Mouse (Mus musculus) erythroblast, embryonic 14.5 days (primary cell): ENCODE measurements around the gene Erbb3.

Experiments
- GATA1 ChIP-seq: IDR thresholded peaks from 2 replicates; pipeline ENCODE4 v1.6.1; 2012; ENCODE audit warnings: low read length, inconsistent platforms, mixed read lengths
- TAL1 ChIP-seq: IDR thresholded peaks from 3 replicates; pipeline ENCODE4 v1.6.1; 2012; ENCODE audit warnings: low read length, inconsistent platforms, mixed read lengths

GRCm38 (mm10) chr10:128631571-128631970, 42.1 kb upstream of the Erbb3 start:
- TF ChIP-seq GATA1 (no peak), TAL1 (no peak)
